Mouse (Mus musculus) cortical plate, adult 2 months (tissue): ENCODE measurements around the gene Mapre3. TPM values are rescaled to one million over a fixed set of nuclear protein-coding genes. Genes with fewer than 3 reads are reported as not detected.

Experiments used
- H3K27ac ChIP-seq: fragments of 200-500 bp; 2 replicates; pipeline ENCODE4 v1.5.1; 2012; ENCODE audit warnings: low read length, control low read depth, inconsistent platforms; ENCODE audit not compliant: insufficient read depth
- H3K4me1 ChIP-seq: fragments of 200-500 bp; 2 replicates; pipeline ENCODE4 v1.6.1; 2011; ENCODE audit warnings: low read length; ENCODE audit not compliant: control insufficient read depth, insufficient read depth
- H3K4me3 ChIP-seq: fragments of 200-500 bp; 2 replicates; pipeline ENCODE4 v1.5.1; 2011; ENCODE audit warnings: mild to moderate bottlenecking, low read length, control low read depth; ENCODE audit not compliant: insufficient read depth
- CTCF ChIP-seq: fragments of 200-500 bp; IDR thresholded peaks from 2 replicates; pipeline ENCODE4 v1.5.1; 2011; ENCODE audit warnings: mild to moderate bottlenecking, control low read depth, low read length; ENCODE audit not compliant: insufficient read depth; ENCODE audit errors: extremely low read depth
- POLR2A ChIP-seq: fragments of 200-500 bp; IDR thresholded peaks from 2 replicates; pipeline ENCODE4 v1.6.1; 2011; ENCODE audit warnings: mild to moderate bottlenecking, low read length, control low read depth; ENCODE audit not compliant: insufficient read depth; ENCODE audit errors: extremely low read depth
- polyA plus RNA-seq: library from polyadenylated mRNA; depleted of rRNA; stranded (reverse); fragments of >200 nt; gene quantifications from 2 replicates; pipeline ENCODE4 v1.2.3, GENCODE M21; 2012

The Mapre3 gene
- polyA plus RNA-seq, 1 experiment, result 268 TPM

DNA sequence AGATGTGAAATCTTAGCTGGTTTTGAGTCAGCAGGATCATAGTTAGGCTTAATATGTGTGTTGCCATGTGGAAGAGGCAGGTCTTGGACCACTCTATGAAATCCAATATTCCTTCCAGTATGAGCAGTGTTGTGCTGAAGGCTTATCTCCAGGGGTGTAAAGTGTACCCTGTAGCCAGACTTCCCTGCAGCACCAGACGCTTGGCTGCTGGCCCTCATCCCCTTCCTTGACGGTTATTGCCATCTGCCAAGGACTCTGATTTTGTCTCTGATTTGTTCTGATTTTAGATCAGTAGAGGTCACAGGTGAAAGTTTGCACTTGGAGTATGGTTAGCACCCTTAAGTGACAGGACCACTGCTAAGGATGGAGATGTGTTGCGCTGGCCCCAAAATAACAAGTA is 8.7 kb downstream of the Mapre3 start:
- no peak for TF ChIP-seq POLR2A
- Histone ChIP-seq H3K27ac (no peak overlapping the region), H3K4me1 (peaks cover 24% of the 10 kb centered on the region), H3K4me3 (no peak overlapping the region)

DNA sequence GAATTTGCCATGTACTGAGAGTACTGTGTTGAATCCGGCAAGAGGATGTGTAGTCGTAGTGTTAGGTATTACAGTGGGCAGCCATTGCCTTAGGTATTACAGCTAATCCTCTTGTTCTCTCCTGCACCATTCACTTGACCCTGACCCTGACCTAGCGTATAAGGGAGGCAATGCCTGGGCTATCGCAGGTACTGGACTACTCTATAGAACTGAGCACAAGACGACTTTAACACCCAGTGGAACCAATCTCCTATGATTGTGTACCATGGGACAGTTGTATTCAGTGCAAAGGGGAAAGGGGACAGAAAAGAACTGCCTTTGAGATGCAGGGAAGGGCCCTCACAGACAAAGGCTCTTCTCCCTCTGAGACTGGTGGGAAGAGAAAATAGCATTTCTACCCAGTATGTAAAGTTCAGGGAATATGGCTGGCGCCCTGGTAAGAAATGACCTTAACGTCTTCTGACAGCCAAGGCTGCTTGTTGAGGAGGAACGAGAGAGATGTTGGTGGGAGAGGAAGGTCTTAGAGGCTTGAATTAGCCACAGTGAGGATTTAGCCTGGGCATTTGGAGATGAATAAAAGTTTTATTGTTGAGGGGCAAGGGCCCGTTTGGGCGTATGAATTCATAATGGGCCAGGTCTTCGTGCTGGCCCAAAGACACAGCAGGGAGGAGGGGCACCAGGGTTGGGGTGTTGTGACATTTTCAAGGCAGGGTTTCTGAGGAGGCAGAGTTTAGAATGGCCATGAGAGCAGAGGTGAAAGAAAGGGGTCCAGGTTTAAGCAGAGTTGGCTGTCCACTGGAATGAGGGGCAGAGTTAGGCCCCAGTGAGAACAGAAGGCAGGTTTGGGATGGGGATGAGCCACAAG is 9.9 kb downstream of the Mapre3 start:
- H3K4me3 ChIP-seq, result no peak overlapping the region
- H3K4me1 ChIP-seq, result peaks cover 19% of the 10 kb centered on the region
- TF ChIP-seq POLR2A, result no peak
- no peak for TF ChIP-seq CTCF
- 0 out of 2 replicates have a peak overlapping the region, but pooled peaks have one; percentile 58 for H3K27ac ChIP-seq

DNA sequence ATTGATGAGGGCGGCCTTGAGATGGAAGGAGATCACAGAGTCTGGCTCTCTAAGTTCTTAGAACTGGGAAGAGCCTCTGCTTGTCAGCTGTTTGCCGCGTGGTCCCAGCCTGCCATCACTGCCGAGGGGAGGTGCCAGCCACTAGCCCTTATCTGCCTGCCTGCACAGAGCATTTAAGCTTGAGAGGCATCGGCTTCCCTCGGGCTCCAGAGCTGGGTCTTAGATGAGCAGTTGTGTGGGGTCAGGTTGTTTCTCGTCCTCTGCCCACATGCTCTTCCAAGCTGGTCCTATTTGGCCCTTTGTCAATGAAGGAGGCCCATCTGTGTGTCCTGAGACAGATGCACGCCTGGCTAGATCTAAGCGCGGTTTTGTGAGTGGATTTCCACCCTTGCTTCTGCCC is 10.7 kb downstream of the Mapre3 start:
- Histone ChIP-seq H3K27ac (no peak overlapping the region), H3K4me3 (no peak overlapping the region)

DNA sequence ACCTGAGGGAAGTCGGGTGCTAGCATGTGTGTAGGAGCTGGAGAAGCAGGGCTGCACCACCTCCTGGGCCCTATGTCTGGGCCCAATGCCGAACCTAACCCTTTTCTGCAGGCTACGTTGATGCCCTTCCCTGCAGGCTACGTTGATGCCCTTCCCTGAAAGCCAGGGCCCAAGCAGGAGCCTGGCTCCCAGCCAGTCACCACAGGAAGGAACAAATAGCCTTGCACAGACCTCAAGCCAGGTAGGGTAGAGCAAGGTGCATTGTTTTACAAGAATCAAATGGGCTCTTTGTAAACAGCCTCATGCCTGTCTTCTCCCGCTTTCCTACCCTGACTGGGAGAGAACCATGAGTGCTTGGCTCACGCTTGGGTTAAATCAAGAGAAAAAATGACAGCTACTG is 11.4 kb downstream of the Mapre3 start:
- H3K4me3 ChIP-seq, result no peak overlapping the region
- peaks cover 17% of the 10 kb centered on the region for H3K4me1 ChIP-seq
- TF ChIP-seq CTCF (no peak), POLR2A (no peak)
- H3K27ac ChIP-seq, result no peak overlapping the region

More for the DNA sequence above, 10.7 kb downstream of the Mapre3 start:
- no peak for TF ChIP-seq POLR2A
- TF ChIP-seq CTCF, result no peak
- H3K4me1 ChIP-seq, result peaks cover 17% of the 10 kb centered on the region

DNA sequence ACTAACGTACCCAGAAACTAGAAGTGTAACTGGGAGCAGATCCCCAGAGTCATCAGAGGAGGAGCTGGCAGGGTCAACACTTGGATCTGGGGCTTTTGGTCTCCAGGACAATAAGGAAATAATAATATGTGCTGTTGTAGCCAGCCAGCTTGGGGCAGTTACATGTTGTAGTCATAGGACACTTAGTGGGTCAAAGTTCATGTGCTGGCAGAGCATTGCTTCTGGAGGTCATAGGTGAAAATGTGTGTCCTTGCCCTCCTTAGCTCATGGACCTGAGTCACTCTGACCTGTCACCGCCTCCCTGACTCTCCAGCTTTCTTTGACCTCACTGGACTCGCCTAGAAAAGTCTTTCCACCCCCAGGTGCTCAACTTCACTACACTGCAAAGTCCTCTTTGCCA is 19.0 kb downstream of the Mapre3 start:
- H3K4me1 ChIP-seq, result peaks cover 2% of the 10 kb centered on the region
- H3K4me3 ChIP-seq, result no peak overlapping the region
- no peak overlapping the region for H3K27ac ChIP-seq
- TF ChIP-seq CTCF (no peak), POLR2A (no peak)

DNA sequence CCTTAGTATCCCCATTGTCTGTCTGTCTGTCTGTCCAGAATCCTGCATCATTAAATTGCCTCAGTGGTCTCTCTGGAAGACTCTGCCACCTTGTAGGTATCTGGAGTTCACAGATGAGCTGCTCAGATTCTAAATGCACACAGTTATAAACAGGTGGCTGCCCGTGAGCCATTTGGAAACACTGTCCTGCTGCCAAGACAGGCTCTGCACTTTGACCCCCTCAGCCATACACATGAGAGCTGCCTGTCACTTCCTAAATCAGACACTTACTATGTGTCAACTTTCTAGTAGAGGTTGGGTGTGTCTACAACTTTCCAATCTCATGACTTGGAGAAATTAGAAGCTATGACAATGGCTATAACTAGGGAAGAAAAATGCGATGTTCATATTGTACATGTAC is 25.3 kb downstream of the Mapre3 start:
- Histone ChIP-seq H3K4me1 (peaks cover under 1% of the 10 kb centered on the region; the same call in 1 of the 2 replicates), H3K4me3 (no peak overlapping the region), H3K27ac (no peak overlapping the region)
- TF ChIP-seq POLR2A, result no peak
- no peak for TF ChIP-seq CTCF

DNA sequence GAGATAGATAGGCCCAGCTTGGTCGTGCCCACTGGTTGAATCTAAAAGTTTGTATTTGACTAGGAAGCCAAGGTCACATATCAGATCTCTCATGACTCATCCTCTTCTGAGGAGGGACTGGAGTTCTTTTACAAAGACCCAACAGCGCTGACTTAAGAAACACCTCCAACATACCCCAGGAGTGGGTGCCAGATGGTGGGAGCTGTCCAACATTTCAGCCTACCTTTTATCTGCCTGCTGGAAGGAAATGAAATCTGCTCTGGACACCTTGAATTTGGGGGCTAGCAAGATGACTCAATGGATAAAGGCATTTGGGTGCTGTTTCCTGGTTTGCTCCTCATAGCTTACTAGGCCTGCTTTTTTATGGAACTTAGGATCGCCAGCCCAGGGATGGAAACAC is 27.5 kb downstream of the Mapre3 start:
- peaks cover 6% of the 10 kb centered on the region for H3K4me1 ChIP-seq
- no peak overlapping the region for H3K4me3 ChIP-seq
- no peak overlapping the region for H3K27ac ChIP-seq
- TF ChIP-seq POLR2A, result no peak
- no peak for TF ChIP-seq CTCF

DNA sequence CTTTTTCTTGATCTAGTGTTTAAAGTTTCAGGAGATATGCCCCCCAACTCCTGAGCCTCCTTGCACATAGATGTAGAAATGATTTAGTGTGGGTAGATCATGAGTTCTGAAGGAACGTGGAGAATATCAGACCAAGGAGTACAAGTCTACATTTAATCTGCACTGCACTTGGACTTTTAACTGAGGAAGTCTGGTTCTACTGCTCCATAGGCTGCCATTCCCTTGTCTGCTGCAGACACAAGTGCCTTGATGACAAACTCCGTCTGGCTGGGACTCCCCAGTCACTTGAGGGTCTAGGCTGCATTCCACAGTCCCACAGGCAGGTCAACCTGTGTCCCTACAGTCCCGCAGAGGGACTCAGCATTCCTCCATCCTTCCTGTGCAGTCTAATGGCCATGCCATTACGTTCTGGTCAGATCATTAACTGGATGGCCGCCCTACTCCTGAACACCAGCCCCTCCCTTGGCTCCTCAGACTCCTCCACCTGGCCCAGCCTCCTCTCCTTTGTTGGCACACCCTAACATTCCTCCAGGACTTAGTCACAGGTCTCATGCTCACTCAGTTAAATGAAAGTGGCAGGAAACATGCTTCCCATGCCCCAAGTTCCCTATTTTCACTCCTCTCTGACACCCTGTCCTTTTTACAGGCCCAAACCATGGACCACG is 35.6 kb downstream of the Mapre3 start:
- TF ChIP-seq POLR2A (no peak), CTCF (no peak)
- H3K27ac ChIP-seq, result no peak overlapping the region
- no peak overlapping the region for H3K4me3 ChIP-seq
- H3K4me1 ChIP-seq, result peaks cover 8% of the 10 kb centered on the region

DNA sequence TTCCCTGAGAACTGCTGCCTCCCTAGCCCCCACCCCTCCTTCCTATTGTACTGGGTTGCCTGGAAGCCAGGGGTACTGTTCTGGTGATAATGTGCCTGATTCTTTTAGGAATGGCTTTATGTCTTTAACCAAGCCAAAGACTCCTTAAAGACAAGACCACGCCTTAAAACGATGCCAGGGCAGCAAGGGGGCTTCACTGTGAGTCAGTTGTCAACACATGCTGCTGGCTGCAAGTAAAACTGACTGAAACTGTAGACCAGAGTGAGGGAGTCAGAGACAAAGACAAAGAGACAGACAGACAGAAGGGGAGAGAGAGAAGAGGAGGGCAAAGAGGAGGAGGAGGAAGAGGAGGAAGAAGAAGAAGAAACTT is 36.1 kb downstream of the Mapre3 start:
- Histone ChIP-seq H3K27ac (no peak overlapping the region), H3K4me3 (no peak overlapping the region), H3K4me1 (peaks cover 8% of the 10 kb centered on the region)
- TF ChIP-seq POLR2A (no peak), CTCF (no peak)

DNA sequence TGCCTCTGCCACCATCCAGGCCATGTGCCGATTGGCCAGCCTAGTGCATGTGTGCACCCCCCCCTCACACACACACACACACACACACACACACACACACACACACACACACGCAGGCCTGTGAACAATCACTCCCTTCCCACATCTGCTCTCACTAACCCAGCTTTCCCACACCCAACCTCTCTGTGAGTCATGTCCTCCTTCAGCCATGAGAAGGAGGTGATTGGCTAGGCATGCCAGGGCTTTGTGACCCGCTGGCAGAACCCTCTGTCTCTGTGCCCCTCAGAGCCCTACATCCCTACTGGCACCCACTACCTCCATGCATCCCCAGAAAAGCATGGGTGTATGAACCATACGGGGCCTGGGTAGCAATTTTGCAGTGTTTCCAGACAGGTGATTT is 39.1 kb downstream of the Mapre3 start:
- H3K27ac ChIP-seq, result no peak overlapping the region

More for the DNA sequence above, 39.1 kb downstream of the Mapre3 start:
- Histone ChIP-seq H3K4me3 (no peak overlapping the region), H3K4me1 (0 out of 2 replicates have a peak, but pooled peaks cover 3% of the 10 kb centered on the region)
- TF ChIP-seq CTCF, result no peak
- no peak for TF ChIP-seq POLR2A
